In the genomic region with DNA sequence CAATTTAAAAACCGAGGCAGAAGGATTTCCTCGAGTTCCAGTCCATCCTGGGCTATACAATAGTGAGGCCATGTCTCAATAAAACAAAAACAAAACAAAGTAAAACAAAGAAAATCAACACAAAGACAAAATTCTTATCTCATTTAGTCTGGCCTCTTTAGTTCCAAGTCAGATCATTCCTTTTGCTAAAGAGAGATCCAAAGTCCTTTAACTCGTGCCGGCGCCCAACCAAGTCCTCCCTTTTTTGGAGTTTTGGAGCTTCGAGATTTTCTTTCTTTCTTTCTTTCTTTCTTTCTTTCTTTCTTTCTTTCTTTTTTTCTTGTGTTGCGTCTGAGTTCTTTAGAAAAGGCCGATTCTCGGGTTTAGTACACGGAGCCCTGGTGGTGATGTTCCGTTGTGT, we compare ENCODE assay signal across 9 mouse cellular contexts. TPM values are rescaled to one million over a fixed set of nuclear protein-coding genes. Genes with fewer than 3 reads are reported as not detected.
DNase-seq lines count a peak whose midpoint lies in the region; ATAC-seq and TF ChIP-seq lines count a peak whose summit lies in the region.
"Had no signal": no experiment of that assay in that cellular context is flagged by ENCODE, and none has a peak within 500 bp of the region (broad histone marks: within the 10 kb centered on the region; RNA-seq: fewer than 3 reads in every experiment).

No protein-coding gene starts in this region.

- no peaks in the 10 kb centered on the region for H3K36me3 ChIP-seq in erythroblast, embryonic 14.5 days (ENCODE audit: control insufficient read depth)
- no peaks in the 10 kb centered on the region for H3K36me3 ChIP-seq in neural tube, embryonic 11.5 days (ENCODE audit: control insufficient read depth, insufficient read depth, low read length)
- H3K36me3 ChIP-seq in limb, embryonic 14.5 days (ENCODE audit: control insufficient read depth, insufficient read depth, low read length): no peaks in the 10 kb centered on the region

- no peak for TF ChIP-seq POLR2A in limb, embryonic 14.5 days (IDR thresholded peaks at IDR 0.05; ENCODE audit: borderline replicate concordance, extremely low read depth, insufficient read depth, insufficient read length)

- peaks cover 42% of the 10 kb centered on the region for H3K27me3 ChIP-seq in erythroblast, embryonic 14.5 days (ENCODE audit: control insufficient read depth)
- H3K27me3 ChIP-seq in neural tube, embryonic 11.5 days (ENCODE audit: control insufficient read depth, insufficient read depth, low read length): peaks cover 5% of the 10 kb centered on the region; the same call in 1 of the 2 replicates
- peaks cover 12% of the 10 kb centered on the region; the same call in 1 of the 2 replicates for H3K27me3 ChIP-seq in limb, embryonic 14.5 days (ENCODE audit: control insufficient read depth, insufficient read depth, low read length)

- no peak for DNase-seq in neural tube, embryonic 11.5 days (ENCODE audit: low spot score)
- DNase-seq in neural tube, embryonic 10.5 days (ENCODE audit: extremely low spot score, low spot score): no peak
- no peak for DNase-seq in limb, embryonic 14.5 days (ENCODE audit: low spot score)
- DNase-seq in cerebellum, postnatal 10 days: no peak
- no peak for DNase-seq in layer of hippocampus, adult 2 months (ENCODE audit: low spot score in 2 of 2)
- DNase-seq in Muller cell, postnatal 12 days (ENCODE audit: inconsistent ontology term): no peak

- no peaks in the 10 kb centered on the region for H3K9me3 ChIP-seq in erythroblast, embryonic 14.5 days (ENCODE audit: control insufficient read depth, low read length)
- no peaks in the 10 kb centered on the region for H3K9me3 ChIP-seq in neural tube, embryonic 11.5 days (ENCODE audit: control insufficient read depth, low read length)
- no peaks in the 10 kb centered on the region for H3K9me3 ChIP-seq in limb, embryonic 14.5 days (ENCODE audit: control insufficient read depth, low read length)

- no peak overlapping the region for H3K27ac ChIP-seq in neural tube, embryonic 11.5 days (ENCODE audit: low read depth, low read length)
- H3K27ac ChIP-seq in limb, embryonic 14.5 days (replicated peaks; ENCODE audit: low read depth, low read length): no peak overlapping the region
- no peak overlapping the region for H3K27ac ChIP-seq in layer of hippocampus, adult 2 months

- no peak overlapping the region for H3K9ac ChIP-seq in neural tube, embryonic 11.5 days (ENCODE audit: low read length)
- peak overlapping the region; percentile 49; the same call in 1 of the 2 replicates for H3K9ac ChIP-seq in limb, embryonic 14.5 days (ENCODE audit: low read depth, low read length, severe bottlenecking)

- H3K4me3 ChIP-seq in erythroblast, embryonic 14.5 days (replicated peaks): peak overlapping the region; percentile 74
- H3K4me3 ChIP-seq in neural tube, embryonic 11.5 days (ENCODE audit: low read depth, low read length): peak overlapping the region; percentile 47
- peak overlapping the region; percentile 43 for H3K4me3 ChIP-seq in limb, embryonic 14.5 days (replicated peaks; ENCODE audit: low read length)
- H3K4me3 ChIP-seq in layer of hippocampus, adult 2 months: no peak overlapping the region

- ATAC-seq in erythroblast, adult 5-6 weeks (replicated peaks; ENCODE audit: low FRiP score, poor library complexity, severe bottlenecking): no peak
- no peak for ATAC-seq in neural tube, embryonic 11.5 days (ENCODE audit: insufficient read depth, low FRiP score, low TSS enrichment)
- no peak for ATAC-seq in limb, embryonic 14.5 days (ENCODE audit: low FRiP score, low read depth)
- ATAC-seq: inflammation-experienced regulatory T-cells, adult 6 months had no signal

- WGBS in neural tube, embryonic 11.5 days: under 1% methylated on average over 11 of the region's 11 CpGs
- WGBS in limb, embryonic 14.5 days: 2% methylated on average over 11 of the region's 11 CpGs

- H3K4me1 ChIP-seq in erythroblast, embryonic 14.5 days (ENCODE audit: control insufficient read depth): peaks cover 59% of the 10 kb centered on the region
- no peaks in the 10 kb centered on the region for H3K4me1 ChIP-seq in neural tube, embryonic 11.5 days (ENCODE audit: control insufficient read depth, insufficient read depth, low read length)
- no peaks in the 10 kb centered on the region for H3K4me1 ChIP-seq in limb, embryonic 14.5 days (ENCODE audit: control insufficient read depth, insufficient read depth, low read length)

- H3K4me2 ChIP-seq in neural tube, embryonic 11.5 days (ENCODE audit: low read depth): peak overlapping the region; percentile 71
- H3K4me2 ChIP-seq in limb, embryonic 14.5 days (replicated peaks; ENCODE audit: low read depth, low read length, severe bottlenecking): peak overlapping the region; percentile 74

- TF ChIP-seq CTCF in layer of hippocampus, adult 2 months (conservative IDR thresholded peaks at IDR 0.05): no peak

RNA-seq across cellular contexts. Expression of a gene that starts 27.4 kb away (rescaled TPM):
- not detected in 2 replicates for polyA plus RNA-seq in erythroblast, embryonic 14.5 days (2012)
- total RNA-seq in erythroblast, adult 5-6 weeks (2015; ENCODE audit: low replicate concordance): 0.19 and 2.9 TPM in 2 replicates
- total RNA-seq in erythroblast, adult 5-6 weeks (2017; ENCODE audit: low replicate concordance): 0.34 and 2.5 TPM in 2 replicates
- 22.1 and 25.9 TPM in 2 replicates for polyA plus RNA-seq in neural tube, embryonic 11.5 days (2014; fragmentation: Nextera tagmentation; extraction: Ambion mirVana)
- 7.5 and 8.3 TPM in 2 replicates for polyA plus RNA-seq in limb, embryonic 14.5 days (2012; rRNA removed)
- polyA plus RNA-seq in limb, embryonic 14.5 days (2014; fragmentation: Nextera tagmentation; extraction: Ambion mirVana): 12.7 and 17.2 TPM in 2 replicates
- total RNA-seq in layer of hippocampus, adult 2 months (2021): 1 to 10 TPM; 3.5 to 4.6 TPM
- polyA plus RNA-seq: inflammation-experienced regulatory T-cells, adult 6 months had no signal
